Mouse (Mus musculus) mesoderm, embryonic 11.5 days (tissue): ENCODE data around the gene Fkbp15.
"Not testable (repeated sequence)": the region's sequence is repeated elsewhere in the genome, so short reads cannot be mapped to it uniquely, and the experiment has no call there.

Experiments used
- DNase-seq: peaks from one replicate; pipeline ENCODE4 v3.0.0-alpha.2; 2012; ENCODE audit warnings: low read depth, low spot score

The Fkbp15 gene

GRCm38 (mm10) chr4:62282969-62283368, 77.4 kb downstream of the Fkbp15 start:
- DNase-seq, result no peak

DNA sequence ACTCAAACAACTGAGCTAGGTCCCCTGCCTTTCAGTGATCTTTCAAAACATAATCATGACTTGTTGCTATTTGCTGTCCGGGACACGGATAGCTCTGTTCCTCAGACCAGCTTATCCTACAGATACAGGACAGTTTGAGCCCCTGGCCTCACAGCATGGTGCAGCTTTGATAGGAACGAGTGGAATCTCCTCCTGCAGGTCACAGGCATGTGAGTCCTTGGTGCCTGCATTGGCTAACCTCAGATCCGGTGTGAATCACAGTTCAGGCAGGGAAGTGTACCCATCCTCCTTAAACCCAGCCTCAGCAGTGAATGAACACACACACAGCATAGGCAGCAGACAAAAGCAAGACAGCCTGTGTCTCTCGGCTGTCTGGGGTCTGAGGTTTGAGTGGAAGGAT, 79.0 kb downstream of the Fkbp15 start:
- DNase-seq, result no peak

- no peak for DNase-seq
Measured at GRCm38 (mm10) chr4:62278081-62278480, 82.3 kb downstream of the Fkbp15 start.

- no peak for DNase-seq
Measured at GRCm38 (mm10) chr4:62277222-62277621, 83.1 kb downstream of the Fkbp15 start.

DNA sequence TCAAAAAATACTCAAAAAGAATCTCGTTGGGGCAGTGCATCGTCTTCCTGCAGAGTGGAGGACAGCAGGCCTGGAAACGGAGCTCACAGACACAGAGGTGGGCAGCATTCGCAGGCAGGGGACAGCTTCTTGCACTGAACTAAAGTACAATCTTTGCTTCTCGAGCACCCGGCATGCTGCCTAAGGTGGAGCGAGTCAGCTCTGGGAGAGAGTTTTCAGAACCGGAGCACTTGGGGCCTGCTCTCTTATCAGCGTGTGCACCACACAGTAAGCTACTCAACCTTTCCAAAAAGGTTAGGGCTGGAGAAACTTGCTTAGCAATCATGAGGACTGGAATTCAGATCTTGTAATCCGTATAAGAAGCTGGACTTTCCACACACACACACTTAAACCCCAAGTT, 83.7 kb downstream of the Fkbp15 start:
- no peak for DNase-seq

DNA sequence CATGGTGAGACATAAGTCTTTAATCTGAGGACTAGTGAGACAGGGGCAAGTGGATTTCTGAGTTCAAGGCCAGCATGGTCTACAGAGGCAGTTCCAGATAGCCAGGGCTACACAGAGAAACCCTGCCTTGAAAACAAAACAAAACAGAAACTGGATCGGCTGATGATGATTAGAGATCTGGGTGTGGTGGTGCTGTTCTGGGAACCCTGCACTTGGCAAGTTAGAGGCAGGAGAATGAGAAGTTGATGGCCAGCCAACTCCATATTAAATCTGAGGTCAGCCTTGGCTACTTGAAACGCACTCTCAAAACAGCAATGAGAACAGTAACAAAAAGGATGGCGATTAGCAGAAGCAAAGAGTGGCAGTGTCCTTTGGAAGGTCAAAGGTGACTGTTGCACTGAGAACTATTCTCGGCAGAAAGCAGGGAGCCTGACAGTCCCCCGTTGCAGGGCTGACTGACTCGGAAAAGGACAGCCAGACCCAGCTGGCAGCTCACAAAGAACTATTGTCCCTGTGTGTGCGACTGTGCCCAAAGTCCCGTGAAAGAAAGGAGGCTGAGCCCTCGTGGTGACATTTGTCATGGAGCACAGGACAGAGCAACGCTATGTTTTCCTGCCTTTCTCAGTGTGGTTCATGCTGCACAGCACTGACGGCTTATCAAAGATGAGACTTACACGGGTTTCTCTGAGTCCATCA, 85.4 kb downstream of the Fkbp15 start:
- DNase-seq, result peak; percentile 70

GRCm38 (mm10) chr4:62273916-62274315, 86.4 kb downstream of the Fkbp15 start:
- DNase-seq, result no peak

DNA sequence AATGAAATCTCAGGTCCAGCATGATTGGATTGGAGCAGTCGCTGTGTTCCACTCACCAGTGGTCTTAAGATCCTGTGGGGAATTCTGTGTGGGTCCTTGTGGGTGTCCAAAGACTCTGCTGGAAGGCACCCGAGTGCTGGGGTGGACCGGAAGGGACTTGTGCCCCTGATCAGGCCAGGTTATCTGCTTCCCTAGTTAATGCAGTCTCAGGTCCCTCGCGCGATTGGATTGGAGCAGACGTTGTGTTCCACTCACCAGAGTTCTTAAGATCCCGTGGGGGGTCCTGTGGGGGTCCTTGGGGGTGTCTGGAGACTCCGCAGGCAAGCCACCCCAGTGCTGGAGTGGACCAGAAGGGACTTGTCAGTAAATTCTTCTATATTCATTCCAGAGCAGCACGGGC, 87.7 kb downstream of the Fkbp15 start:
- DNase-seq, result no peak

- no peak for DNase-seq
Measured at GRCm38 (mm10) chr4:62267101-62267500, 93.2 kb downstream of the Fkbp15 start.

DNA sequence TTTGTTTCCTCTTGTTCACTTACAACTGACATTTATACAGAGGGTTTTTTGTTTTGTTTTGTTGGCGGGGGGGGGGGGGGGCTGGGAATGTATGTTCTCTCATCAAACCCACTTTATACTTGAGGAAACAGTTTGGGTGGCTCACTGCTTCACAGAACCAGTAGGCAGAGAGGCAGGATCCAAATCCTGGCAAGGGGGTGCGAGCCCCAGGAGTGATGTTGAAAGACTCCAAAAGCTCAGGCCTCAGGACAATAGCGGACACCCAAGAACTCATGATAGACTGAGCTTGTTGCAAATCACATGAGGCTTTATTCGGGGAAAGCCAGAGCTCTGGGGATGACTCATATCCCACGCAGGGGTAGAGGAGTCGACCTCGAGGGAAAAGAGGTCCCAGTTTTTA, 94.3 kb downstream of the Fkbp15 start:
- DNase-seq, result not testable (repeated sequence)

GRCm38 (mm10) chr4:62265154-62265836, 95.1 kb downstream of the Fkbp15 start:
- no peak for DNase-seq

DNA sequence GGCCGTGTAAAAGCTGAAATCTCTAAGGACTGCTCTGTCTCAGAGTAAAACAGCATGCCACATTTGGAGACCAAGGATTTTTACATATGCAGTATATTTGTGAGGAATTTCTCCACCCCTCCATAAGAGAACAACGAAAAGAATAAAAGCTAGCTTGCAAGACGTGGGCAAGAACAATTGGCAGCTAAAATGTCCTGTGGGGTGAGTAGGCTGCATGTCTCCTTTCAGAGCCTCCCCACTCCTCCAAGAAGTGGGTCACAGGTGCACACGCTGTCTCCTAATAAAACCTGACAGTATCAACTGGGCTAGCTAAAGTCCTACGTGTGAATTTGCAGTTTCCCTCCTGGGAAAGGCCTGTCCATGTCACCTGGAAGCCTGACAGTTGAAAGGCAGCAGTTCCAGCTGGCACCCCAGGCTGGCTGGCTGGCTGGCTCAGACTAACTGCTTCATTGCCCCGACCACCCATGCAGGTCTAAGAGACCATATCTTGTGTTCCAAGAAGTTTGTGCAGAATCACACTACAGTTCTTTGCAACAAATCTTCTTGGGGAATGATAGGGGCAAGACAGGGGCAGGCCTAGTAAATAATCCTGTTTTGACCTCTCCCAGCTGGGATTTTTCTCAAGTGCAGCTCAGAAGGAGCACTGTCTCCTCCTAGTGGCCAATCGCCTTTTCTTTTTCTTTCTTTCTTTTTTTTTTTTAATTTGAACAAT, 97.1 kb downstream of the Fkbp15 start:
- DNase-seq, result peak; percentile 51

DNA sequence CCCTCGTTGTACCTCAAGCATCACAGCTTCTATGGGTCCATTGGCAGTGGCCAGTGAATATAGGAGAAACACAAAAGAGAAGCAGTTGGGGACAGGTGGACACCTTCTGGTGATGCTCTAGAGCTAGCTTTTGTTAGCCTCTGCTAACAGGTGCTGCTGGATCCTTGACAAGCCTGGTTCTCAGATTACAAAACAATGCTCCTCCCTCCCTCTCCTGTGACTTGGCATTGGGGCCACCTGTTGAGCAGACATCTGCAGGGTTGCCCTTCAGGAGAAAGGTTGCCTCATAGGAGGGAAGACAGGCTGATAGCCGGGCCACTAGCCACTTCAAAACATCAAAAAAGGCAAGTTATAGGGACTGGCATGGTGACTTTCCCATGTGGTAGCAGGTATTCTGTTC, 98.1 kb downstream of the Fkbp15 start, which contains the start of gene Slc31a2:
Slc31a2 (plus strand) TSS at position 287 of the 400 bp plus-strand sequence.
- no peak for DNase-seq

DNA sequence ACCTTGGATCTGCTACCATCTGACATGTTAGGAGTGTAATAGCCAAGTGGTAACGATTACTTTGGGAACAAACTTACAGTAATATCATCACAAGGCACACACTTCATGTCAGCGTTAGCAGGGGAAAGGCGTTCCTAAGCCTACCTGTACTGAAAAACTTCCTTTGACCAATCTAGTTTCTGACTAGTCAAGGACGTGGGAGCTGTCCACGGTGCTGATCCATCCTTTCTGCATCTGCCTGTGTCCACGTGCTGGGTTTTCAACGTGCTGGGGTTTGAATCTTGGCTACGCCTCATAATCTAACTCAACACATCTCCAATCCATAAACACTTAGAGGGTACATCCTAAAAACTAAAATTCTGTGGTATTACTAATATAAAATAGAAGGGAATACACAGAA, 103.4 kb downstream of the Fkbp15 start:
- DNase-seq, result peak; percentile 72

DNA sequence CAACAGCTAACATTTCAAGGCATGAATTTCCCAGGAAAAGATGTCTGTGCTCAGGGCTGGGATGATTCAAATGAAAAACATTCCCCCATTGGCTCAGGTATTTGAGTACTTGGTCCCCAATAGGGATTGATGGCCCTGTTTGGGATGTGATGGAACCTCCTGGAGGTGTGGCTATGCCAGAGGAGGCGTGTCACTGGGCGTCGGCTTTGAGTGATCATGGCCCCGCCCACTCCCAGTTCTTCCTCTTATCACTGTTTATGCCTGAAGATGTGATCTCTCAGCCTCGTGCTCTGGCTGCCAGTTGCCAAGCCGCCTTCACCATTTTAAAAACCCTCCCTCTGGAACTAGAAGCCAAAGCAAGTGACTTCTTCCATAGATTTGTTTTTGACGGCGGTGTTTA, 105.8 kb downstream of the Fkbp15 start:
- DNase-seq, result no peak

GRCm38 (mm10) chr4:62251776-62252175, 108.6 kb downstream of the Fkbp15 start:
- DNase-seq, result no peak

DNA sequence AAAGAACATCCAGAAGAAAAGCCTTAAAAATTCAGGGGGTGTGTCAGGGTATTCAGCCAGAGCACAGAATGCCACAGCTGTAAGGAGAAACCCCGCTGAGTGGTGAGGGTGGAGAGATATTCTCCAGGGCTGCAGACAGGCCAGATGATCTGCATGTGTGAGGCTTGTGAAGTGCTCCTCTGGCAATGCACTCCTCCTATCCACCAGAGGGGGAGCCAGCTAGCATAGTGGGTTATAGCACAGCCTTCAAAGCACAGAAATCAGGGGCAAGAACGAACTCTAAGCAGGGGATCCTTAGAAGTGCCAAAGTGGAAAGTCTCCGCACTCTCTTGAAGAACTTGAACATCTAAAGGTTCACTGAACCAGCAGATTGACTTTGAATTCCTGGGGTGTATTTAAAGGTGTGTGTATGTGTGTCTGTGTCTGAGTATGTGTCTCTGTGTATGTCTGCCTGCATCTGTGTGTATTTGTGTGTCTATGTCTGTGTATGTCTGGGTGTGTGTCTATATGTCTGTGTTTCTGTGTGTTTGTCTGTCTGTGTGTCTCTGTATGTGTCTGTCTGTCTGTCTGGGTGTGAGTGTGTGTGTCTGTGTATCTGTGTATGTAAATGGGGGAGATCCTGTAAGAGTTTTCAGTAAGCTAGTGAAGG, 109.3 kb downstream of the Fkbp15 start:
- DNase-seq, result peak; percentile 40
